23 mouse cellular contexts compared by ENCODE assay signal in the genomic region with DNA sequence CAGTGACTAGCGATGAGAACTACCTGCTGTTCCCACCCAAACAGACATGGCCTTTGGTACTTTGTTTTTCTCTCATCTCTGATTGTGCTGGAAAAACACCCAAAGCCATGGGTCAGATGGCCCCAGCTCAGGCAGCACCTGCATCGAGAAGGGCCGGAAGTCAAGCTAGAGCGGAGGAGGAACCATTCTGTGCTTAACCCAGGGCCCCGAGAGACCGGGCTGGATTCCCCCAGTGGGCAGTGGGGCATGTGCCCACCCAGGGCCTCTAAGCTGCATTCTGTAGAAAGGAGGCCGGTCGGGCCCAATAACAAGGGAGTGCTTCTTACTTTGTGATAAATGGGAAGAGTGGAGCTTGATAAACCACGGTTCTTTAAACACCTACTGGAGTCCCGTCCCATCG. TPM values are rescaled to one million over a fixed set of nuclear protein-coding genes. Genes with fewer than 3 reads are reported as not detected.
DNase-seq lines count a peak whose midpoint lies in the region; ATAC-seq and TF ChIP-seq lines count a peak whose summit lies in the region.
"Had no signal": no experiment of that assay in that cellular context is flagged by ENCODE, and none has a peak within 500 bp of the region (broad histone marks: within the 10 kb centered on the region; RNA-seq: fewer than 3 reads in every experiment).

No protein-coding gene starts in this region.

- peaks cover 26% of the 10 kb centered on the region for H3K4me1 ChIP-seq in kidney, embryonic 15.5 days
- H3K4me1 ChIP-seq in CH12.LX (ENCODE audit: control insufficient read depth in 1 of 2, insufficient read depth in 2 of 2): peaks cover 57 to 85% of the 10 kb centered on the region in 2 experiments
- H3K4me1 ChIP-seq in spleen, adult 2 months (ENCODE audit: control insufficient read depth, insufficient read depth, insufficient read length): peaks cover 26% of the 10 kb centered on the region; the same call in 1 of the 2 replicates
- H3K4me1 ChIP-seq in midbrain, embryonic 13.5 days (replicated peaks): no peaks in the 10 kb centered on the region
- H3K4me1 ChIP-seq in forebrain, embryonic 11.5 days (replicated peaks; ENCODE audit: control insufficient read depth, insufficient read depth, low read length): no peaks in the 10 kb centered on the region
- H3K4me1 ChIP-seq: heart, embryonic 13.5 days; midbrain, embryonic 10.5 days had no signal

- no peaks in the 10 kb centered on the region for H3K9me3 ChIP-seq in kidney, embryonic 15.5 days (replicated peaks)
- H3K9me3 ChIP-seq in CH12.LX (replicated peaks; ENCODE audit: low read length): no peaks in the 10 kb centered on the region
- no peaks in the 10 kb centered on the region for H3K9me3 ChIP-seq in midbrain, embryonic 13.5 days
- no peaks in the 10 kb centered on the region for H3K9me3 ChIP-seq in forebrain, embryonic 11.5 days (ENCODE audit: control insufficient read depth, low read length)
- H3K9me3 ChIP-seq: embryonic facial prominence, embryonic 13.5 days; heart, embryonic 13.5 days; midbrain, embryonic 10.5 days had no signal

- H3K36me3 ChIP-seq in kidney, embryonic 15.5 days: no peaks in the 10 kb centered on the region
- peaks cover 30 to 31% of the 10 kb centered on the region in 2 experiments for H3K36me3 ChIP-seq in CH12.LX (replicated peaks in 1 of 2; ENCODE audit: control insufficient read depth in 1 of 2, insufficient read depth in 1 of 2, low read length in 1 of 2)
- peaks cover 25% of the 10 kb centered on the region for H3K36me3 ChIP-seq in spleen, adult 2 months (ENCODE audit: control insufficient read depth, insufficient read depth, low read length)
- H3K36me3 ChIP-seq in midbrain, embryonic 13.5 days: no peaks in the 10 kb centered on the region
- H3K36me3 ChIP-seq in forebrain, embryonic 11.5 days (ENCODE audit: control insufficient read depth, insufficient read depth, low read length): no peaks in the 10 kb centered on the region
- H3K36me3 ChIP-seq: embryonic facial prominence, embryonic 13.5 days; heart, embryonic 13.5 days; midbrain, embryonic 10.5 days had no signal

- no peak overlapping the region for H3K4me3 ChIP-seq in kidney, embryonic 15.5 days (replicated peaks)
- peak overlapping the region in 2 of 3 experiments; percentile 11 to 35 for H3K4me3 ChIP-seq in CH12.LX (replicated peaks in 1 of 3; ENCODE audit: low read depth in 2 of 3, low read length in 2 of 3, poor library complexity in 1 of 3)
- peak overlapping the region; percentile 28 for H3K4me3 ChIP-seq in spleen, adult 2 months (ENCODE audit: extremely low read depth, insufficient read depth, insufficient read length)
- no peak overlapping the region for H3K4me3 ChIP-seq in midbrain, embryonic 13.5 days (replicated peaks)
- no peak overlapping the region for H3K4me3 ChIP-seq in forebrain, embryonic 11.5 days (ENCODE audit: low read depth, low read length)
- H3K4me3 ChIP-seq: embryonic facial prominence, embryonic 13.5 days; heart, embryonic 13.5 days; midbrain, embryonic 10.5 days had no signal

- 0 out of 2 replicates have a peak, but pooled peaks have one; percentile 23 for ATAC-seq in kidney, embryonic 15.5 days (replicated peaks; ENCODE audit: low FRiP score)
- no peak for ATAC-seq in midbrain, embryonic 13.5 days
- ATAC-seq in forebrain, embryonic 11.5 days (replicated peaks; ENCODE audit: low FRiP score): no peak
- ATAC-seq: hindbrain, embryonic 16.5 days had no signal

- H3K27ac ChIP-seq in kidney, embryonic 15.5 days: peak overlapping the region; percentile 70
- peak overlapping the region; percentile 96 for H3K27ac ChIP-seq in CH12.LX (ENCODE audit: insufficient read depth, low read depth)
- peak overlapping the region; percentile 96 for H3K27ac ChIP-seq in spleen, adult 2 months (ENCODE audit: insufficient read depth, low read length)
- no peak overlapping the region for H3K27ac ChIP-seq in midbrain, embryonic 13.5 days
- H3K27ac ChIP-seq in forebrain, embryonic 11.5 days (ENCODE audit: low read depth, low read length): no peak overlapping the region
- H3K27ac ChIP-seq: embryonic facial prominence, embryonic 13.5 days; heart, embryonic 13.5 days; liver, embryonic 14.5 days; midbrain, embryonic 10.5 days had no signal

- 45% methylated on average over 11 of the region's 11 CpGs for WGBS in kidney, embryonic 15.5 days
- 32% methylated on average over 11 of the region's 11 CpGs for WGBS in spleen, adult 2 months
- 89% methylated on average over 11 of the region's 11 CpGs for WGBS in midbrain, embryonic 13.5 days
- 84% methylated on average over 11 of the region's 11 CpGs for WGBS in forebrain, embryonic 11.5 days

- no peak for DNase-seq in kidney, postnatal 36 days
- peak; percentile 46 for DNase-seq in lung, postnatal 36 days
- DNase-seq in lung, postnatal 14 days: no peak
- DNase-seq in CH12.LX (ENCODE audit: extremely low read depth): peak; percentile 95
- DNase-seq in spleen, adult 2 months (ENCODE audit: low read depth in 1 of 2, low spot score in 2 of 2): peak; percentile 71 to 89
- DNase-seq in forebrain, embryonic 11.5 days (ENCODE audit: low spot score): no peak
- DNase-seq: adrenal gland, postnatal 36 days; cerebellum, adult 8-10 months; heart, postnatal 36 days; kidney, adult 11 months; left cerebral cortex, postnatal 4 days; right cerebral cortex, adult 18-20 months had no signal

- TF ChIP-seq RAD21 in CH12.LX (IDR thresholded peaks at IDR 0.05; ENCODE audit: low read depth, low read length): peak; percentile 4; the same call in 1 of the 2 replicates

- TF ChIP-seq EP300 in CH12.LX (IDR thresholded peaks at IDR 0.05; ENCODE audit: low read length): peak; percentile 93

- H3K4me2 ChIP-seq in kidney, embryonic 15.5 days: peak overlapping the region; percentile 32
- H3K4me2 ChIP-seq in CH12.LX (ENCODE audit: insufficient read depth, low read depth, poor library complexity, severe bottlenecking): peak overlapping the region; percentile 86
- no peak overlapping the region for H3K4me2 ChIP-seq in midbrain, embryonic 13.5 days (replicated peaks)
- no peak overlapping the region for H3K4me2 ChIP-seq in forebrain, embryonic 11.5 days (ENCODE audit: low read depth, low read length, severe bottlenecking)
- H3K4me2 ChIP-seq: embryonic facial prominence, embryonic 13.5 days; heart, embryonic 13.5 days had no signal

- TF ChIP-seq POLR2A in CH12.LX (IDR thresholded peaks at IDR 0.05; ENCODE audit: low read depth, low read length): peak; percentile 73
- no peak; the same call in 1 of the 2 replicates for TF ChIP-seq POLR2A in spleen, adult 2 months (IDR thresholded peaks at IDR 0.05; ENCODE audit: low read depth, low read length)

- no peaks in the 10 kb centered on the region for H3K27me3 ChIP-seq in kidney, embryonic 15.5 days
- no peaks in the 10 kb centered on the region for H3K27me3 ChIP-seq in CH12.LX (replicated peaks)
- no peaks in the 10 kb centered on the region for H3K27me3 ChIP-seq in spleen, adult 2 months (ENCODE audit: control insufficient read depth, insufficient read depth, low read length)
- no peaks in the 10 kb centered on the region for H3K27me3 ChIP-seq in midbrain, embryonic 13.5 days
- no peaks in the 10 kb centered on the region for H3K27me3 ChIP-seq in forebrain, embryonic 11.5 days (ENCODE audit: control insufficient read depth, insufficient read depth, low read length)
- H3K27me3 ChIP-seq: embryonic facial prominence, embryonic 13.5 days; heart, embryonic 13.5 days had no signal

- no peak overlapping the region for H3K9ac ChIP-seq in kidney, embryonic 15.5 days
- peak overlapping the region; percentile 73 for H3K9ac ChIP-seq in CH12.LX (ENCODE audit: insufficient read depth, low read depth)
- H3K9ac ChIP-seq in midbrain, embryonic 13.5 days (replicated peaks): no peak overlapping the region
- no peak overlapping the region for H3K9ac ChIP-seq in forebrain, embryonic 11.5 days (ENCODE audit: low read length)
- H3K9ac ChIP-seq: embryonic facial prominence, embryonic 13.5 days; heart, embryonic 13.5 days; liver, embryonic 14.5 days had no signal

- peaks cover 25% of the 10 kb centered on the region for H3K79me2 ChIP-seq in CH12.LX (replicated peaks; ENCODE audit: control insufficient read depth, extremely low read depth, insufficient read depth, poor library complexity, severe bottlenecking)

- dilution Hi-C loops in CH12.LX (cut with MboI; ENCODE audit: extremely low pct_ligation_motif_present, extremely low pct_unique_long_range_greater_than_20kb, low sequenced_read_pairs): no loop called here

- in situ Hi-C loops in CH12.LX (cut with MboI; ENCODE audit: low pct_ligation_motif_present, low pct_unique_long_range_greater_than_20kb, low sequenced_read_pairs): loop anchor here (25.0 kb wide), 1 partner anchor 454 kb away; a partner anchor contains a TSS

- no peak for TF ChIP-seq CTCF in CH12.LX (conservative IDR thresholded peaks at IDR 0.05 in 1 of 2, IDR thresholded peaks at IDR 0.05 in 1 of 2; ENCODE audit: low read depth in 2 of 2, low read length in 2 of 2)
- no peak for TF ChIP-seq CTCF in spleen, adult 2 months (IDR thresholded peaks at IDR 0.05; ENCODE audit: extremely low read depth, insufficient read depth, insufficient read length, insufficient replicate concordance)

RNA-seq across cellular contexts. Expression of a gene that starts 6.4 kb away (rescaled TPM):
- 6.8 and 7.3 TPM in 2 replicates for polyA plus RNA-seq in kidney, embryonic 15.5 days (2015; fragmentation: Nextera tagmentation; extraction: Ambion mirVana)
- total RNA-seq in CH12.LX (2012; rRNA removed) (503 and 527 TPM in 2 replicates), CH12.LX (2014; rRNA removed) (636 and 689 TPM in 2 replicates)
- 678 and 741 TPM in 2 replicates for polyA plus RNA-seq in CH12.LX (2012; ENCODE audit: insufficient read length, low read depth)
- 556 and 588 TPM in 2 replicates for polyA plus RNA-seq in spleen, adult 2 months (2012; rRNA removed)
- polyA plus RNA-seq in midbrain, embryonic 13.5 days (2015; fragmentation: Nextera tagmentation; extraction: Ambion mirVana): 0.50 and 0.66 TPM in 2 replicates
- 0.31 and 0.79 TPM in 2 replicates for polyA plus RNA-seq in forebrain, embryonic 11.5 days (2014; fragmentation: Nextera tagmentation; extraction: Ambion mirVana)
- total RNA-seq: left cerebral cortex, adult 18-20 months had no signal

RNA-seq across cellular contexts. Expression of a gene that starts 6.5 kb away (rescaled TPM):
- polyA plus RNA-seq in kidney, embryonic 15.5 days (2015; fragmentation: Nextera tagmentation; extraction: Ambion mirVana): not detected in 2 replicates
- total RNA-seq in CH12.LX (2012; rRNA removed) (0.38 and 0.46 TPM in 2 replicates), CH12.LX (2014; rRNA removed) (0.31 and 0.68 TPM in 2 replicates)
- 0.76 and 1.0 TPM in 2 replicates for polyA plus RNA-seq in CH12.LX (2012; ENCODE audit: insufficient read length, low read depth)
- 4.7 and 5.4 TPM in 2 replicates for polyA plus RNA-seq in spleen, adult 2 months (2012; rRNA removed)
- not detected in 2 replicates for polyA plus RNA-seq in midbrain, embryonic 13.5 days (2015; fragmentation: Nextera tagmentation; extraction: Ambion mirVana)
- polyA plus RNA-seq in forebrain, embryonic 11.5 days (2014; fragmentation: Nextera tagmentation; extraction: Ambion mirVana): not detected in 2 replicates
- total RNA-seq: adrenal gland, postnatal 36 days; ES-E14; heart, postnatal 36 days; left cerebral cortex, adult 18-20 months; left cerebral cortex, postnatal 4 days had no signal
- polyA plus RNA-seq: embryonic facial prominence, embryonic 13.5 days; gonadal fat pad, adult 2 months; heart, embryonic 13.5 days; liver, embryonic 14.5 days; midbrain, embryonic 10.5 days; neural tube, embryonic 14.5 days had no signal

RNA-seq across cellular contexts. Expression of a gene that starts 31.7 kb away (rescaled TPM):
- polyA plus RNA-seq in kidney, embryonic 15.5 days (2015; fragmentation: Nextera tagmentation; extraction: Ambion mirVana): 0.65 and 0.82 TPM in 2 replicates
- total RNA-seq in CH12.LX (2012; rRNA removed) (4.2 and 5.9 TPM in 2 replicates), CH12.LX (2014; rRNA removed) (0.68 and 0.82 TPM in 2 replicates)
- 0.64 and 0.99 TPM in 2 replicates for polyA plus RNA-seq in CH12.LX (2012; ENCODE audit: insufficient read length, low read depth)
- polyA plus RNA-seq in spleen, adult 2 months (2012; rRNA removed): 0.11 and 0.14 TPM in 2 replicates
- 0.16 and 0.18 TPM in 2 replicates for polyA plus RNA-seq in midbrain, embryonic 13.5 days (2015; fragmentation: Nextera tagmentation; extraction: Ambion mirVana)
- polyA plus RNA-seq in forebrain, embryonic 11.5 days (2014; fragmentation: Nextera tagmentation; extraction: Ambion mirVana): 0.15 and 0.29 TPM in 2 replicates
- total RNA-seq: heart, postnatal 36 days had no signal
- polyA plus RNA-seq: neural tube, embryonic 14.5 days had no signal

RNA-seq across cellular contexts. Expression of a gene that starts 35.4 kb away (rescaled TPM):
- polyA plus RNA-seq in kidney, embryonic 15.5 days (2015; fragmentation: Nextera tagmentation; extraction: Ambion mirVana): 57.8 and 59.0 TPM in 2 replicates
- 89.4 and 94.3 TPM in 2 replicates for total RNA-seq in CH12.LX (2012; rRNA removed)
- 105 and 110 TPM in 2 replicates for total RNA-seq in CH12.LX (2014; rRNA removed)
- 103 and 116 TPM in 2 replicates for polyA plus RNA-seq in CH12.LX (2012; ENCODE audit: insufficient read length, low read depth)
- polyA plus RNA-seq in spleen, adult 2 months (2012; rRNA removed): 120 and 146 TPM in 2 replicates
- 10.8 and 11.4 TPM in 2 replicates for polyA plus RNA-seq in midbrain, embryonic 13.5 days (2015; fragmentation: Nextera tagmentation; extraction: Ambion mirVana)
- polyA plus RNA-seq in forebrain, embryonic 11.5 days (2014; fragmentation: Nextera tagmentation; extraction: Ambion mirVana): 27.2 and 27.7 TPM in 2 replicates

RNA-seq across cellular contexts. Expression of a gene that starts 44.9 kb away (rescaled TPM):
- polyA plus RNA-seq in kidney, embryonic 15.5 days (2015; fragmentation: Nextera tagmentation; extraction: Ambion mirVana): 0.42 and 0.75 TPM in 2 replicates
- total RNA-seq in CH12.LX (2012; rRNA removed) (0.50 and 0.64 TPM in 2 replicates), CH12.LX (2014; rRNA removed) (0.55 and 0.57 TPM in 2 replicates)
- polyA plus RNA-seq in CH12.LX (2012; ENCODE audit: insufficient read length, low read depth): 0.97 and 1.00 TPM in 2 replicates
- polyA plus RNA-seq in spleen, adult 2 months (2012; rRNA removed): 6.1 and 6.5 TPM in 2 replicates
- polyA plus RNA-seq in midbrain, embryonic 13.5 days (2015; fragmentation: Nextera tagmentation; extraction: Ambion mirVana): 0.05 TPM in 1 of 2 replicates, not detected in the other
- polyA plus RNA-seq in forebrain, embryonic 11.5 days (2014; fragmentation: Nextera tagmentation; extraction: Ambion mirVana): 0.11 TPM in 1 of 2 replicates, not detected in the other
- total RNA-seq: left cerebral cortex, adult 18-20 months; left cerebral cortex, postnatal 4 days had no signal
- polyA plus RNA-seq: hindbrain, embryonic 16.5 days; neural tube, embryonic 14.5 days had no signal

Comparison
In these comparisons a context has a peak if more than half of its experiments do, and no peak if none do; other contexts are left out.
1. DNase-seq: peak in lung, postnatal 36 days (single experiment), CH12.LX (single experiment) and spleen, adult 2 months (2 of 2); none in kidney, postnatal 36 days (0 of 2), lung, postnatal 14 days (single experiment) and forebrain, embryonic 11.5 days (single experiment).
2. H3K27ac ChIP-seq: peak in kidney, embryonic 15.5 days (single experiment), CH12.LX (single experiment) and spleen, adult 2 months (single experiment); none in midbrain, embryonic 13.5 days (single experiment) and forebrain, embryonic 11.5 days (single experiment).
3. H3K4me2 ChIP-seq: peak in kidney, embryonic 15.5 days (single experiment) and CH12.LX (single experiment); none in midbrain, embryonic 13.5 days (single experiment) and forebrain, embryonic 11.5 days (single experiment).
4. H3K4me3 ChIP-seq: peak in CH12.LX (2 of 3) and spleen, adult 2 months (single experiment); none in kidney, embryonic 15.5 days (single experiment), midbrain, embryonic 13.5 days (single experiment) and forebrain, embryonic 11.5 days (single experiment).
5. RNA of a gene that starts 6.4 kb away (polyA plus RNA-seq): 678 to 741 TPM in CH12.LX and 556 to 588 TPM in spleen, adult 2 months; 6.8 to 7.3 TPM in kidney, embryonic 15.5 days, 0.31 to 0.79 TPM in forebrain, embryonic 11.5 days and 0.50 to 0.66 TPM in midbrain, embryonic 13.5 days; every median in the first group is over 10 times any median in the second.